ENCODE assay signal across 24 mouse cellular contexts in the genomic region with DNA sequence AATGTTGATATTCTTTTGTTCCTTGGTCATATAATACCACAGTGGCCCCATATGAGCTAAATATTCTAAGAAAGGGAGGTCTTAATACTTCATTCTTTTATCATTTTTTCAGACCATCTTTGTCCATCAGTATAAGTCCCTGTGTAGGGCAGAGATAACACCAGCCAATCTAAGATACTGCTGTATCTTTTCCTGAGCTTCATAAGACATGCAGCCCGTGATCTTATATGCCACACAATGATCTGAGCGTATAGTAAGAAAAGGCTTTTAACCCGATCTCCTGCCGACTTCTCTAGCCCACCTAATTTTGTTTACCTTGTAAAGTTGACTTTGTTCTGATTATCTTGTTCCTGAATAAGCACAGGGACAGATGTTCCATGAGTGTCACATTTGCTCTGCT. TPM values are rescaled to one million over a fixed set of nuclear protein-coding genes. Genes with fewer than 3 reads are reported as not detected.
"Had no signal": no experiment of that assay in that cellular context is flagged by ENCODE, and none has a peak within 500 bp of the region (broad histone marks: within the 10 kb centered on the region; RNA-seq: fewer than 3 reads in every experiment).

No protein-coding gene starts in this region.

- H3K4me1 ChIP-seq: neural tube, embryonic 13.5 days; neural tube, embryonic 15.5 days; stomach, embryonic 15.5 days had no signal

- H3K9me3 ChIP-seq: neural tube, embryonic 13.5 days; neural tube, embryonic 15.5 days; stomach, embryonic 15.5 days had no signal

- H3K4me3 ChIP-seq: neural tube, embryonic 13.5 days; neural tube, embryonic 15.5 days; stomach, embryonic 15.5 days had no signal

- H3K36me3 ChIP-seq: neural tube, embryonic 13.5 days; neural tube, embryonic 15.5 days; stomach, embryonic 15.5 days had no signal

- H3K27me3 ChIP-seq: neural tube, embryonic 15.5 days; stomach, embryonic 15.5 days had no signal

- DNase-seq: retina, postnatal 1 day; right cerebral cortex, adult 18-20 months; right cerebral cortex, postnatal 14 days; right cerebral cortex, postnatal 25 days; right cerebral cortex, postnatal 4 days; spleen, adult 18-20 months; thymus, adult 18-20 months; thymus, adult 2 months; thymus, postnatal 14 days; thymus, postnatal 25 days; thymus, postnatal 36 days; thymus, postnatal 4 days had no signal

RNA-seq across cellular contexts. Expression of gene Znrf4, which starts 12.7 kb away (rescaled TPM):
- total RNA-seq: neutrophil, adult 5-6 weeks had no signal
- polyA plus RNA-seq: neural tube, embryonic 13.5 days; neural tube, embryonic 14.5 days; neural tube, embryonic 15.5 days; small intestine, adult 2 months; spleen, adult 2 months; stomach, embryonic 14.5 days; stomach, embryonic 15.5 days; stomach, embryonic 16.5 days; stomach, postnatal 0 days; thymus, postnatal 0 days; urinary bladder, adult 2 months had no signal
